Mouse (Mus musculus): ENCODE measurements around the gene Tstd2.

- TF ChIP-seq CTCF (conservative IDR thresholded peaks at IDR 0.05; ENCODE audit: insufficient read depth, insufficient read length, low read depth, low read length) (no peak), POLR2A (IDR thresholded peaks at IDR 0.05; ENCODE audit: low read depth, low read length) (no peak)
Measured at GRCm38 (mm10) chr4:46111361-46111760, 27.1 kb downstream of the Tstd2 start.
